Mouse (Mus musculus) activated CD4-positive, CD25-positive, alpha-beta regulatory T cell, adult 4 months (primary cell): ENCODE measurements around the gene Mst1r. TPM values are rescaled to one million over a fixed set of nuclear protein-coding genes. Genes with fewer than 3 reads are reported as not detected.
A peak's percentile ranks its signal among the peaks of the same experiment; 100 is the strongest.

Source experiments
- ATAC-seq: one replicate; pipeline ENCODE4 v1.8.0; 2017
- polyA plus RNA-seq, 2 experiments: library from polyadenylated mRNA; unstranded; fragments of 100-300 nt; shearing (Covaris generic); gene quantifications; one replicate each; pipeline ENCODE4 v1.2.1; 2017

Mst1r gene
- polyA plus RNA-seq, 2 experiments from 2014 or later, result not detected

- ATAC-seq, result no peak
Measured at GRCm38 (mm10) chr9:107955613-107956289, 49.1 kb downstream of the Mst1r start.

GRCm38 (mm10) chr9:107957141-107957540 is 50.5 kb downstream of the Mst1r start:
- no peak for ATAC-seq

- no peak for ATAC-seq
Measured at GRCm38 (mm10) chr9:107959896-107960295, 53.2 kb downstream of the Mst1r start.

GRCm38 (mm10) chr9:107960928-107961327 is 54.3 kb downstream of the Mst1r start:
- no peak for ATAC-seq

GRCm38 (mm10) chr9:107961351-107961762 is 54.7 kb downstream of the Mst1r start:
- ATAC-seq, result no peak

GRCm38 (mm10) chr9:107961881-107962280 is 55.2 kb downstream of the Mst1r start:
- no peak for ATAC-seq

- no peak for ATAC-seq
Measured at GRCm38 (mm10) chr9:107962916-107963315, 56.2 kb downstream of the Mst1r start.

GRCm38 (mm10) chr9:107963700-107964099 is 57.0 kb downstream of the Mst1r start:
- ATAC-seq, result peak; percentile 57

- ATAC-seq, result no peak
Measured at GRCm38 (mm10) chr9:107964681-107965080, 58.0 kb downstream of the Mst1r start.

GRCm38 (mm10) chr9:107966676-107967075 is 60.0 kb downstream of the Mst1r start:
- ATAC-seq, result no peak

- no peak for ATAC-seq
Measured at GRCm38 (mm10) chr9:107967437-107967836, 60.8 kb downstream of the Mst1r start.

GRCm38 (mm10) chr9:107968531-107968930 is 61.9 kb downstream of the Mst1r start:
- ATAC-seq, result no peak

Other genes with a start within 250 kb of the Mst1r start
- gene Slc38a3, start 237.3 kb upstream of the Mst1r start, polyA plus RNA-seq, result not detected
- gene Gnat1, start 227.2 kb upstream of the Mst1r start, polyA plus RNA-seq, result 1 to 10 TPM in 1 of 2 experiments, not detected in 1; 1.1 TPM
- not detected for gene Sema3f, start 196.4 kb upstream of the Mst1r start, polyA plus RNA-seq
- 100 to 1,000 TPM; 299 to 310 TPM for gene Rbm5, start 135.9 kb upstream of the Mst1r start, polyA plus RNA-seq
- 10 to 100 TPM; 76.4 to 81.0 TPM for gene Rbm6, start 33.6 kb upstream of the Mst1r start, polyA plus RNA-seq
- gene Mon1a, start 18.7 kb upstream of the Mst1r start, polyA plus RNA-seq, result 10 to 100 TPM; 11.3 to 12.9 TPM
- not detected for gene Actl11, start 21.6 kb downstream of the Mst1r start, polyA plus RNA-seq
- not detected for gene Camkv, start 28.8 kb downstream of the Mst1r start, polyA plus RNA-seq
- gene Traip, start 43.3 kb downstream of the Mst1r start, polyA plus RNA-seq, result 1 to 10 TPM; 5.0 to 8.2 TPM
- 100 to 1,000 TPM; 132 to 138 TPM for gene Uba7, start 68.6 kb downstream of the Mst1r start, polyA plus RNA-seq
- not detected for gene Gm20661, start 76.2 kb downstream of the Mst1r start, polyA plus RNA-seq
- gene Inka1, start 79.0 kb downstream of the Mst1r start, polyA plus RNA-seq, result under 1 TPM; 0.33 to 0.51 TPM
- gene Cdhr4, start 85.6 kb downstream of the Mst1r start, polyA plus RNA-seq, result 1 to 10 TPM in 1 of 2 experiments, under 1 TPM in 1; 0.93 to 2.5 TPM
- not detected for gene Gm20662, start 89.5 kb downstream of the Mst1r start, polyA plus RNA-seq
- 10 to 100 TPM; 36.7 to 47.6 TPM for gene Ip6k1, start 95.6 kb downstream of the Mst1r start, polyA plus RNA-seq
- 10 to 100 TPM; 12.9 to 22.2 TPM for gene Gmppb, start 142.4 kb downstream of the Mst1r start, polyA plus RNA-seq
- gene Amigo3, start 146.3 kb downstream of the Mst1r start, polyA plus RNA-seq, result 1 to 10 TPM; 1.3 to 3.3 TPM
- under 1 TPM; 0.40 to 0.48 TPM for gene Mst1, start 173.6 kb downstream of the Mst1r start, polyA plus RNA-seq
- gene Rnf123, start 176.5 kb downstream of the Mst1r start, polyA plus RNA-seq, result 10 to 100 TPM; 49.9 to 75.8 TPM
- gene Apeh, start 187.7 kb downstream of the Mst1r start, polyA plus RNA-seq, result 10 to 100 TPM; 39.4 to 45.0 TPM